Mouse (Mus musculus) brain, embryonic 14.5 days (tissue): ENCODE results near the gene Spata31d1a.

Experiments
- CTCF ChIP-seq: fragments of 200-500 bp; IDR thresholded peaks from 2 replicates; pipeline ENCODE4 v1.5.1; 2012; ENCODE audit warnings: inconsistent platforms, mild to moderate bottlenecking, moderate library complexity, borderline replicate concordance; ENCODE audit not compliant: insufficient read depth, insufficient read length; ENCODE audit errors: extremely low read depth
- POLR2A ChIP-seq: fragments of 200-500 bp; IDR thresholded peaks from 2 replicates; pipeline ENCODE4 v1.6.1; 2012; ENCODE audit warnings: mild to moderate bottlenecking, inconsistent platforms, borderline replicate concordance; ENCODE audit not compliant: poor library complexity, insufficient read depth, insufficient read length, severe bottlenecking; ENCODE audit errors: extremely low read depth

DNA sequence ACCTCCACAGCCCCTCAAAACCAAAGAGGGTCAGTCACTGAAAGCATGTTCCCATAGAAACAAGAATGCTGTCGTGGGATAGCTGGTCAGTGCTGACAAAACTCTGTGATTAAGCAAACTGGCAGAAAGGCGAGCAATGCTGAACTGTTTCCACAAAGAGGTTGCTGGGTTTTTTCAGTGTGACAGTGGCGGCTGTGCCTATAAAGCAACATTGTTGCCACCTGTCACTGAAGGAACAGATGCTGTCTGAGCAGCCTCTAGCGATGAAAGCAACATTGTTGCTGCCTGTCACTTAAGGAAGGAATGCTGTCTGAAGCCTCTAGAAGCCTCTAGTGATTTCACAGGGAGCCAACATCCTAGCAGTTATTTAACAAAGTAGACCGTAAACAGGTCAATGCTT, 57.5 kb downstream of the Spata31d1a start:
- no peak for TF ChIP-seq CTCF
- TF ChIP-seq POLR2A = no peak
